Mouse (Mus musculus) kidney, adult 2 months (tissue): ENCODE measurements around the gene Ankfn1.

Experiments used
- CTCF ChIP-seq: fragments of 200-500 bp; conservative IDR thresholded peaks from 2 replicates; pipeline ENCODE4 v1.5.1; 2011; ENCODE audit warnings: low read depth, mild to moderate bottlenecking, control low read depth, low read length, moderate library complexity, mixed read lengths; ENCODE audit not compliant: insufficient read depth, insufficient read length
- POLR2A ChIP-seq: fragments of 200-500 bp; IDR thresholded peaks from one replicate; pipeline ENCODE4 v1.6.1; 2011; ENCODE audit warnings: low read depth, low read length, control low read depth

DNA sequence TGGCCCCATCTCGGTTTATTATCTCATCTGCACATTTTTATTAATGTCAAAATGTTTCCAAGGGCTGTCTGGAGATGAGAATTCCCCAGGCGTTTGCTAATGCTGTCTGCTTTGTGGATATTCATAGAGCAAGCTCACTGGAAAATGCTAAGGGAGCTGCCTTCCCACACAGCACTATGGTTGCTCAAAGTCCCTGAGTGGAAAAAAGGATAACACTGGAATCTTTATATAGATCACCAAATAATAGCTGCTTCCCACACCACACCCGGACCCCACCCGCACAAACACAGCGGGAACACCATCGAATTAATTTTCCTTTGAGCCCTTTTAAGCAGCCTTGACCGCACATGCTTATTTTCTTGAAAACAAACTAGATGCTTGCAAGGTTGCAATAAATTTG is 169.4 kb downstream of the Ankfn1 start:
- TF ChIP-seq CTCF = no peak
- no peak for TF ChIP-seq POLR2A
